Mouse (Mus musculus) liver, embryonic 16.5 days (tissue): ENCODE results near the gene Pgam5. TPM values are rescaled to one million over a fixed set of nuclear protein-coding genes. Genes with fewer than 3 reads are reported as not detected.

ENCODE experiments used
- ATAC-seq: fragments of 200-750 bp; cut with Nextera tagmentation; 2 replicates; pipeline ENCODE4 v1.8.0; 2017; ENCODE audit warnings: low read depth, mild to moderate bottlenecking, moderate number of reproducible peaks, moderate library complexity
- H3K27ac ChIP-seq: fragments of 300-500 bp; sonication (generic); 2 replicates; pipeline ENCODE4 v1.5.1; 2014; ENCODE audit warnings: mild to moderate bottlenecking, low read length
- H3K27me3 ChIP-seq: fragments of 300-500 bp; sonication (generic); 2 replicates; pipeline ENCODE4 v1.6.1; 2014; ENCODE audit warnings: low read depth, low read length, mixed read lengths; ENCODE audit not compliant: control insufficient read depth, insufficient read depth
- H3K36me3 ChIP-seq: fragments of 300-500 bp; sonication (generic); 2 replicates; pipeline ENCODE4 v1.6.1; 2014; ENCODE audit warnings: mild to moderate bottlenecking; ENCODE audit not compliant: control insufficient read depth, insufficient read depth
- H3K4me1 ChIP-seq: fragments of 300-500 bp; sonication (generic); 2 replicates; pipeline ENCODE4 v1.6.1; 2014; ENCODE audit warnings: low read depth, low read length, mixed read lengths; ENCODE audit not compliant: control insufficient read depth
- H3K4me2 ChIP-seq: fragments of 300-500 bp; sonication (generic); 2 replicates; pipeline ENCODE4 v1.6.1; 2014; ENCODE audit warnings: low read depth, low read length, mixed read lengths
- H3K4me3 ChIP-seq: fragments of 300-500 bp; sonication (generic); 2 replicates; pipeline ENCODE4 v1.5.1; 2014; ENCODE audit warnings: low read depth, mild to moderate bottlenecking, low read length
- H3K9ac ChIP-seq: fragments of 300-500 bp; sonication (generic); 2 replicates; pipeline ENCODE4 v1.6.1; 2014; ENCODE audit warnings: low read depth, low read length
- H3K9me3 ChIP-seq: fragments of 300-500 bp; sonication (generic); replicated peaks from 2 replicates; pipeline ENCODE4 v1.6.1; 2016; ENCODE audit warnings: low read length; ENCODE audit not compliant: control insufficient read depth
- WGBS: fragments of 180-500 bp; shearing (Covaris S2); extraction: QIAGEN DNeasy Blood & Tissue Kit; methylation state at CpG from one replicate; pipeline ENCODE4 v1.1.7; 2014; ENCODE audit not compliant: insufficient replicate concordance; 5-methylcytosine and 5-hydroxymethylcytosine counted together
- polyA plus RNA-seq: library from polyadenylated mRNA; unstranded; fragments of >200 nt; fragmentation: Nextera tagmentation; extraction: Ambion mirVana; gene quantifications from 2 replicates; pipeline ENCODE4 v1.2.1, GENCODE M21; 2015

Gene Pgam5
- polyA plus RNA-seq, result 21.6 and 23.2 TPM in 2 replicates

GRCm38 (mm10) chr5:110269141-110270101 lies at the start of gene Pgam5:
Gene Pgam5, minus strand, starts transcription at chr5:110269913.
- ATAC-seq, result peak; percentile 89

DNA sequence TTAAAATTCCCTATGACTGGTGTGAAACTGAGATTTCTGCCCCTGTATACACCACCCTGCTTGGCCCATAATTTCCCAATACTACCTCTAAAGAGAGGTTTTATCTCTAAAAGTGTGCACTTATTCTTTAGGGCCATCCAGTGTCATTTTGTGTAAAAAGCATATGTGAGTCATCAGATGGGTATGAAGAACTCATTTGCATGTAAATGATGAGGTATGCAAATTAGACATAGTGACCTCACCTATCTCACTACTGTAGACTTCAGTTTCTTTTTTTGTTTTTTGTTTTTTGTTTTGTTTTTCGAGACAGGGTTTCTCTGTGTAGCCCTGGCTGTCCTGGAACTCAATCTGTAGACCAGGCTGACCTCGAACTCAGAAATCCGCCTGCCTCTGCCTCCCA lies 43.4 kb upstream of the Pgam5 start:
- H3K27ac ChIP-seq, result no peak overlapping the region
- no peaks in the 10 kb centered on the region for H3K9me3 ChIP-seq
- H3K36me3 ChIP-seq, result peaks cover 42% of the 10 kb centered on the region
- 72% methylated on average over 3 of the region's 3 CpGs for WGBS
- H3K4me1 ChIP-seq, result no peaks in the 10 kb centered on the region
- H3K9ac ChIP-seq, result no peak overlapping the region
- H3K4me2 ChIP-seq, result no peak overlapping the region
- no peaks in the 10 kb centered on the region for H3K27me3 ChIP-seq
- ATAC-seq, result no peak
- no peak overlapping the region for H3K4me3 ChIP-seq

More at GRCm38 (mm10) chr5:110269141-110270101, at the start of gene Pgam5:
- peak within 1 kb of the TSS; percentile 92 for H3K4me2 ChIP-seq
- peak within 1 kb of the TSS; percentile 90 for H3K4me3 ChIP-seq
- peak within 1 kb of the TSS; percentile 42; the same call in 1 of the 2 replicates for H3K27ac ChIP-seq
- H3K36me3 ChIP-seq, result peaks cover 15% of the 10 kb centered on the region
- WGBS, result under 1% methylated on average over 62 of the region's 66 CpGs
- no peaks in the 10 kb centered on the region for H3K9me3 ChIP-seq
- peaks cover 15% of the 10 kb centered on the region for H3K4me1 ChIP-seq
- H3K9ac ChIP-seq, result peak within 1 kb of the TSS; percentile 82
- H3K27me3 ChIP-seq, result no peaks in the 10 kb centered on the region

GRCm38 (mm10) chr5:110308861-110309260 lies 39.1 kb upstream of the Pgam5 start:
- H3K4me2 ChIP-seq, result no peak overlapping the region
- WGBS, result 77% methylated on average over 7 of the region's 7 CpGs

DNA sequence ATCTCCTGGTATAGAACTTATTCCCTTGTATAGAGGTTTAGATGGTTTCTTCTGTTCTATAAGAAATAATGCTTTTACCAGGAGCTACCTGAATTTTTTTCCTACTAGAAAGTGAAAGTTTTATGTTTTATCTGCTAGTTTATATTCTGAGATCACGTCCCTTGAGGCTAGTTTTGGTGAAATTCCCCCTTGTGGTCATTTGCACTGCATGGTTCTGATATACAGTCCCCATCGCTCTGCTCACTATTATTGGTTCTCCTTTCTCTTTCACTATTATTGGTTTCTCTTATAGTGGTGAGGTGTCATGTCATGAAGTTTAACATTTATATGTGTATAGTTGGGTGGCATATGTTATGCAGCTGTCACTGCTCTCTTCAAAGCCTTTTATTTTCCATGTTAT lies 30.9 kb upstream of the Pgam5 start:
- no peak for ATAC-seq
- Histone ChIP-seq H3K27ac (no peak overlapping the region), H3K4me2 (no peak overlapping the region), H3K27me3 (no peaks in the 10 kb centered on the region), H3K4me3 (no peak overlapping the region), H3K9ac (no peak overlapping the region), H3K4me1 (no peaks in the 10 kb centered on the region), H3K9me3 (no peaks in the 10 kb centered on the region), H3K36me3 (peaks cover 71% of the 10 kb centered on the region)
- WGBS, result 83% methylated on average over 2 of the region's 2 CpGs

More at GRCm38 (mm10) chr5:110308861-110309260, 39.1 kb upstream of the Pgam5 start:
- no peak overlapping the region for H3K27ac ChIP-seq
- no peak for ATAC-seq
- no peak overlapping the region for H3K9ac ChIP-seq
- H3K4me1 ChIP-seq, result no peaks in the 10 kb centered on the region
- no peak overlapping the region for H3K4me3 ChIP-seq
- no peaks in the 10 kb centered on the region for H3K9me3 ChIP-seq
- H3K36me3 ChIP-seq, result peaks cover 64% of the 10 kb centered on the region
- H3K27me3 ChIP-seq, result no peaks in the 10 kb centered on the region

- Histone ChIP-seq H3K9ac (no peak overlapping the region), H3K36me3 (peaks cover 62% of the 10 kb centered on the region), H3K4me2 (no peak overlapping the region), H3K27ac (no peak overlapping the region), H3K4me1 (peaks cover 2% of the 10 kb centered on the region; the same call in 1 of the 2 replicates), H3K27me3 (no peaks in the 10 kb centered on the region), H3K4me3 (no peak overlapping the region), H3K9me3 (no peaks in the 10 kb centered on the region)
- 82% methylated on average over 1 of the region's 1 CpGs for WGBS
- ATAC-seq, result no peak
These were observed 26.9 kb upstream of the Pgam5 start for GRCm38 (mm10) chr5:110296637-110297036.

DNA sequence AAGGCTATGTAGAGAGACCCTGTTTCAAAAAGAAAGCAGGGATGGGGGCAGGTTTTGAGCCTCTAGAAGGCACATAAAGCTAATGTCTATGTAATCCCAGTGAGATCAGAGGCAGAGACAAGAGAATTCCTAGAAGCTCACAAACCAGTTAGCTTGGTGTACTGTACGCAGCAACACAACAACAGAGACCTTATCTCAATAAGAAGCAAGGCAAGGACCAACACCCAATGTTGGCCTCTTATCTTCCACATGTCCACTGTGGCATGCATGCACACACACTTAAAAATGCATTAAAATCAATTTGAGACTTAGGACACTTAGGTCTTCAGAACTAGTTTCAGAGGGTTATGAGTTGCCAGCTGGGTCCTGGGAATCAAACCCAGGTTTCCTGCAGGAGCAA lies 21.9 kb upstream of the Pgam5 start:
- H3K4me2 ChIP-seq, result no peak overlapping the region
- no peak overlapping the region for H3K4me3 ChIP-seq
- 14% methylated on average over 1 of the region's 1 CpGs for WGBS
- H3K27ac ChIP-seq, result no peak overlapping the region
- H3K27me3 ChIP-seq, result no peaks in the 10 kb centered on the region
- peaks cover 10% of the 10 kb centered on the region for H3K4me1 ChIP-seq
- H3K9me3 ChIP-seq, result no peaks in the 10 kb centered on the region
- H3K9ac ChIP-seq, result no peak overlapping the region
- 0 out of 2 replicates have a peak, but pooled peaks have one; percentile 47 for ATAC-seq
- peaks cover 38% of the 10 kb centered on the region for H3K36me3 ChIP-seq

DNA sequence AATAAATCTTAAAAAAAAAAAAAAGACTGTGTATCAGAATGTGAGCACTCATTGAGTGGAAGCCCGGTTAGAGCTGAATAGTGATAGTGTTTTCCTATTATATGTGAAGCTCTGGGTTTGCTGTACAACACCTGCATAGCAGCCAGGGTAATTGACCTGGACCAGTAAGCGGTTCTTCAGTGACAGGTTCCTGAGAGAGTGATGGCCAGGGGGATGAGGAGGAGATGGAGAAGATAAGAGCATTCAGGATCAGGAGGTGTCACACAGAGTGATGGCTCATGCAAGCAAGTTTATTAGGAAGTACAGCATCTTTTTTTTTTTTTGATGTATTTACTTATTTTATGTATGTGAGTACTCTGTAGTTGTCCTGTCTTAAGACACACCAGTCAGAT lies 17.4 kb upstream of the Pgam5 start:
- Histone ChIP-seq H3K36me3 (peaks cover 13% of the 10 kb centered on the region; the same call in 1 of the 2 replicates), H3K4me3 (peak overlapping the region; percentile 82), H3K4me1 (peaks cover 26% of the 10 kb centered on the region), H3K27ac (no peak overlapping the region), H3K9ac (peak overlapping the region; percentile 81), H3K4me2 (peak overlapping the region; percentile 98), H3K27me3 (no peaks in the 10 kb centered on the region), H3K9me3 (no peaks in the 10 kb centered on the region)
- ATAC-seq, result no peak
- WGBS, result 51% methylated on average over 2 of the region's 2 CpGs

- WGBS, result 2% methylated on average over 30 of the region's 31 CpGs
- H3K4me1 ChIP-seq, result peaks cover 24% of the 10 kb centered on the region
- H3K4me2 ChIP-seq, result peak overlapping the region; percentile 98
- ATAC-seq, result peak; percentile 74
- peak overlapping the region; percentile 81 for H3K9ac ChIP-seq
- H3K27ac ChIP-seq, result peak overlapping the region; percentile 77
- peak overlapping the region; percentile 82 for H3K4me3 ChIP-seq
- peaks cover 11% of the 10 kb centered on the region; the same call in 1 of the 2 replicates for H3K36me3 ChIP-seq
- no peaks in the 10 kb centered on the region for H3K9me3 ChIP-seq
- H3K27me3 ChIP-seq, result no peaks in the 10 kb centered on the region
These were observed 16.9 kb upstream of the Pgam5 start for GRCm38 (mm10) chr5:110286446-110287083.
